Mouse (Mus musculus) heart, embryonic 12.5 days (tissue): Measurements from ENCODE around the gene Prkag2. TPM values are rescaled to one million over a fixed set of nuclear protein-coding genes. Genes with fewer than 3 reads are reported as not detected.

Experiments
- ATAC-seq: fragments of 200-750 bp; cut with Nextera tagmentation; 2 replicates; pipeline ENCODE4 v1.8.0; 2017; ENCODE audit warnings: moderate TSS enrichment, moderate library complexity; ENCODE audit not compliant: insufficient number of reproducible peaks, low FRiP score
- H3K27ac ChIP-seq: fragments of 300-500 bp; sonication (generic); 2 replicates; pipeline ENCODE4 v1.5.1; 2016; ENCODE audit warnings: mild to moderate bottlenecking, moderate library complexity; ENCODE audit not compliant: poor library complexity, severe bottlenecking
- H3K27me3 ChIP-seq: fragments of 300-500 bp; sonication (generic); replicated peaks from 2 replicates; pipeline ENCODE4 v1.6.1; 2016; ENCODE audit warnings: mild to moderate bottlenecking, moderate library complexity
- H3K36me3 ChIP-seq: fragments of 300-500 bp; sonication (generic); 2 replicates; pipeline ENCODE4 v1.6.1; 2016; ENCODE audit warnings: mild to moderate bottlenecking, moderate library complexity
- H3K4me1 ChIP-seq: fragments of 300-500 bp; sonication (generic); replicated peaks from 2 replicates; pipeline ENCODE4 v1.6.1; 2016; ENCODE audit warnings: mild to moderate bottlenecking
- H3K4me2 ChIP-seq: fragments of 300-500 bp; sonication (generic); 2 replicates; pipeline ENCODE4 v1.6.1; 2016; ENCODE audit warnings: mild to moderate bottlenecking, moderate library complexity
- H3K4me3 ChIP-seq: fragments of 300-500 bp; sonication (generic); 2 replicates; pipeline ENCODE4 v1.5.1; 2016; ENCODE audit warnings: mild to moderate bottlenecking
- H3K9ac ChIP-seq: fragments of 300-500 bp; sonication (generic); 2 replicates; pipeline ENCODE4 v1.6.1; 2016; ENCODE audit warnings: mild to moderate bottlenecking, moderate library complexity
- H3K9me3 ChIP-seq: fragments of 300-500 bp; sonication (generic); replicated peaks from 2 replicates; pipeline ENCODE4 v1.6.1; 2016; ENCODE audit warnings: mild to moderate bottlenecking, moderate library complexity
- WGBS: fragments of 180-500 bp; shearing (Covaris S2); methylation state at CpG from one replicate; pipeline ENCODE4 v1.1.7; 2016; 5-methylcytosine and 5-hydroxymethylcytosine counted together
- polyA plus RNA-seq: library from polyadenylated mRNA; unstranded; fragments of >200 nt; fragmentation: Nextera tagmentation; extraction: Ambion mirVana; gene quantifications from 2 replicates; pipeline ENCODE4 v1.2.1, GENCODE M21; 2016

Prkag2 gene
- polyA plus RNA-seq, 1 experiment from 2014 or later, result 105 TPM

GRCm38 (mm10) chr5:24919155-24919554, 181.3 kb downstream of the Prkag2 start:
- Histone ChIP-seq H3K27me3 (no peaks in the 10 kb centered on the region), H3K4me1 (peaks cover 41% of the 10 kb centered on the region), H3K4me3 (no peak overlapping the region), H3K9me3 (no peaks in the 10 kb centered on the region), H3K36me3 (no peaks in the 10 kb centered on the region), H3K9ac (no peak overlapping the region), H3K27ac (peak overlapping the region; percentile 46), H3K4me2 (no peak overlapping the region)
- WGBS, result 41% methylated on average over 1 of the region's 1 CpGs
- ATAC-seq, result peak; percentile 85

GRCm38 (mm10) chr5:24916511-24916910, 183.9 kb downstream of the Prkag2 start:
- ATAC-seq, result no peak
- no peak overlapping the region for H3K4me2 ChIP-seq
- H3K4me3 ChIP-seq, result no peak overlapping the region
- H3K9ac ChIP-seq, result no peak overlapping the region
- H3K9me3 ChIP-seq, result no peaks in the 10 kb centered on the region
- 65% methylated on average over 4 of the region's 4 CpGs for WGBS
- no peaks in the 10 kb centered on the region for H3K27me3 ChIP-seq
- no peaks in the 10 kb centered on the region for H3K36me3 ChIP-seq
- H3K27ac ChIP-seq, result no peak overlapping the region
- peaks cover 21% of the 10 kb centered on the region for H3K4me1 ChIP-seq

- Histone ChIP-seq H3K4me2 (no peak overlapping the region), H3K4me3 (no peak overlapping the region), H3K9ac (no peak overlapping the region), H3K27me3 (no peaks in the 10 kb centered on the region), H3K4me1 (peaks cover 21% of the 10 kb centered on the region), H3K27ac (no peak overlapping the region), H3K9me3 (no peaks in the 10 kb centered on the region), H3K36me3 (no peaks in the 10 kb centered on the region)
- ATAC-seq, result no peak
- WGBS, result 67% methylated on average over 5 of the region's 5 CpGs
Observed at GRCm38 (mm10) chr5:24915119-24915518, 185.3 kb downstream of the Prkag2 start.

GRCm38 (mm10) chr5:24913656-24914055, 186.8 kb downstream of the Prkag2 start:
- Histone ChIP-seq H3K4me2 (no peak overlapping the region), H3K4me3 (no peak overlapping the region), H3K36me3 (no peaks in the 10 kb centered on the region), H3K27ac (no peak overlapping the region), H3K4me1 (peaks cover 9% of the 10 kb centered on the region), H3K27me3 (no peaks in the 10 kb centered on the region), H3K9me3 (no peaks in the 10 kb centered on the region), H3K9ac (no peak overlapping the region)
- 78% methylated on average over 6 of the region's 6 CpGs for WGBS
- no peak for ATAC-seq

GRCm38 (mm10) chr5:24908820-24909716, 191.4 kb downstream of the Prkag2 start:
- Histone ChIP-seq H3K36me3 (peaks cover 11% of the 10 kb centered on the region), H3K27ac (peak overlapping the region; percentile 98), H3K4me3 (peak overlapping the region; percentile 86), H3K27me3 (no peaks in the 10 kb centered on the region), H3K4me2 (peak overlapping the region; percentile 80), H3K4me1 (peaks cover 24% of the 10 kb centered on the region), H3K9ac (peak overlapping the region; percentile 88), H3K9me3 (no peaks in the 10 kb centered on the region)
- 12% methylated on average over 16 of the region's 19 CpGs for WGBS
- ATAC-seq, result no peak

- peaks cover 29% of the 10 kb centered on the region for H3K4me1 ChIP-seq
- H3K9me3 ChIP-seq, result no peaks in the 10 kb centered on the region
- H3K4me2 ChIP-seq, result peak overlapping the region; percentile 80
- no peaks in the 10 kb centered on the region for H3K27me3 ChIP-seq
- peaks cover 11% of the 10 kb centered on the region for H3K36me3 ChIP-seq
- ATAC-seq, result peak; percentile 93
- peak overlapping the region; percentile 86 for H3K4me3 ChIP-seq
- H3K9ac ChIP-seq, result peak overlapping the region; percentile 88
- WGBS, result under 1% methylated on average over 54 of the region's 87 CpGs
- peak overlapping the region; percentile 98 for H3K27ac ChIP-seq
Observed at GRCm38 (mm10) chr5:24908141-24908819, 192.2 kb downstream of the Prkag2 start.

- 0% methylated on average over 26 of the region's 26 CpGs for WGBS
- Histone ChIP-seq H3K27ac (peak overlapping the region; percentile 98), H3K27me3 (no peaks in the 10 kb centered on the region), H3K9me3 (no peaks in the 10 kb centered on the region), H3K9ac (peak overlapping the region; percentile 88), H3K4me2 (peak overlapping the region; percentile 80), H3K4me3 (peak overlapping the region; percentile 86), H3K4me1 (peaks cover 29% of the 10 kb centered on the region), H3K36me3 (peaks cover 11% of the 10 kb centered on the region)
- peak; percentile 64 for ATAC-seq
Observed at GRCm38 (mm10) chr5:24907737-24908136, 192.7 kb downstream of the Prkag2 start.

GRCm38 (mm10) chr5:24906844-24907243, 193.6 kb downstream of the Prkag2 start:
- ATAC-seq, result no peak
- Histone ChIP-seq H3K27ac (no peak overlapping the region), H3K27me3 (no peaks in the 10 kb centered on the region), H3K9me3 (no peaks in the 10 kb centered on the region), H3K4me2 (peak overlapping the region; percentile 80), H3K4me3 (peak overlapping the region; percentile 86), H3K4me1 (peaks cover 32% of the 10 kb centered on the region), H3K36me3 (peaks cover 14% of the 10 kb centered on the region), H3K9ac (peak overlapping the region; percentile 88)
- 63% methylated on average over 9 of the region's 9 CpGs for WGBS

GRCm38 (mm10) chr5:24904941-24905340, 195.5 kb downstream of the Prkag2 start:
- WGBS, result 87% methylated on average over 9 of the region's 9 CpGs
- 0 out of 2 replicates have a peak overlapping the region, but pooled peaks have one; percentile 5 for H3K27ac ChIP-seq
- H3K9ac ChIP-seq, result no peak overlapping the region
- peaks cover 30% of the 10 kb centered on the region for H3K36me3 ChIP-seq
- H3K4me2 ChIP-seq, result no peak overlapping the region
- no peaks in the 10 kb centered on the region for H3K27me3 ChIP-seq
- peaks cover 32% of the 10 kb centered on the region for H3K4me1 ChIP-seq
- H3K4me3 ChIP-seq, result no peak overlapping the region
- no peak for ATAC-seq
- no peaks in the 10 kb centered on the region for H3K9me3 ChIP-seq

GRCm38 (mm10) chr5:24904423-24904822, 196.0 kb downstream of the Prkag2 start:
- 85% methylated on average over 8 of the region's 8 CpGs for WGBS

GRCm38 (mm10) chr5:24904001-24904400, 196.4 kb downstream of the Prkag2 start:
- no peak overlapping the region for H3K9ac ChIP-seq
- ATAC-seq, result no peak
- peaks cover 32% of the 10 kb centered on the region for H3K4me1 ChIP-seq
- no peak overlapping the region for H3K27ac ChIP-seq
- H3K36me3 ChIP-seq, result peaks cover 30% of the 10 kb centered on the region
- H3K9me3 ChIP-seq, result no peaks in the 10 kb centered on the region
- no peak overlapping the region for H3K4me3 ChIP-seq
- no peak overlapping the region for H3K4me2 ChIP-seq
- no peaks in the 10 kb centered on the region for H3K27me3 ChIP-seq
- WGBS, result 83% methylated on average over 4 of the region's 4 CpGs

More at GRCm38 (mm10) chr5:24904423-24904822, 196.0 kb downstream of the Prkag2 start:
- no peaks in the 10 kb centered on the region for H3K27me3 ChIP-seq
- no peak for ATAC-seq
- H3K27ac ChIP-seq, result 0 out of 2 replicates have a peak overlapping the region, but pooled peaks have one; percentile 5
- no peak overlapping the region for H3K4me2 ChIP-seq
- H3K36me3 ChIP-seq, result peaks cover 30% of the 10 kb centered on the region
- H3K4me1 ChIP-seq, result peaks cover 32% of the 10 kb centered on the region
- no peak overlapping the region for H3K9ac ChIP-seq
- no peaks in the 10 kb centered on the region for H3K9me3 ChIP-seq
- no peak overlapping the region for H3K4me3 ChIP-seq
